Mouse (Mus musculus) thymus, adult 2 months (tissue): ENCODE results near the gene Trim65.

ENCODE experiments used
- CTCF ChIP-seq: fragments of 200-500 bp; IDR thresholded peaks from 2 replicates; pipeline ENCODE4 v1.5.1; 2012; ENCODE audit warnings: mild to moderate bottlenecking, control low read depth, low read length, moderate library complexity, borderline replicate concordance; ENCODE audit not compliant: control insufficient read depth, poor library complexity, insufficient read depth; ENCODE audit errors: extremely low read depth
- POLR2A ChIP-seq: fragments of 200-500 bp; IDR thresholded peaks from 2 replicates; pipeline ENCODE4 v1.6.1; 2012; ENCODE audit warnings: mild to moderate bottlenecking, low read length, control low read depth, moderate library complexity; ENCODE audit not compliant: control insufficient read depth, poor library complexity, insufficient read depth; ENCODE audit errors: extremely low read depth

GRCm38 (mm10) chr11:116078221-116078620 lies 52.7 kb downstream of the Trim65 start:
- no peak for TF ChIP-seq CTCF
- peak; percentile 88 for TF ChIP-seq POLR2A
